Mouse (Mus musculus) layer of hippocampus, adult 18-20 months (tissue): Measurements from ENCODE around the gene Fads3. TPM values are rescaled to one million over a fixed set of nuclear protein-coding genes. Genes with fewer than 3 reads are reported as not detected.

Source experiments
- DNase-seq, 2 experiments: peaks; one replicate each; pipeline ENCODE4 v3.0.0; 2022; ENCODE audit warnings: low spot score in 2 of 2
- total RNA-seq, 2 experiments: library from RNA; stranded (reverse); gene quantifications; 2 replicates each; pipeline ENCODE4 v1.2.3; 2021

Gene Fads3
- total RNA-seq, 2 experiments from 2014 or later: 22.9 to 25.2 TPM

- no peak for DNase-seq
Observed at GRCm38 (mm10) chr19:10108129-10108528, 66.8 kb downstream of the Fads3 start.

- DNase-seq: no peak
Observed at GRCm38 (mm10) chr19:10108666-10109065, 67.3 kb downstream of the Fads3 start.

Other genes starting within 250 kb of the Fads3 start
- not detected for gene Scgb2a2, start 194.0 kb upstream of the Fads3 start, total RNA-seq
- 10 to 100 TPM; 11.2 to 12.7 TPM for gene Incenp, start 142.0 kb upstream of the Fads3 start, total RNA-seq
- gene Fth1, start 61.0 kb upstream of the Fads3 start, total RNA-seq: 1,000 to 10,000 TPM; 3,571 to 3,745 TPM
- 1 to 10 TPM; 1.2 to 1.7 TPM for gene Best1, start 39.9 kb upstream of the Fads3 start, total RNA-seq
- 10 to 100 TPM in 1 of 2 experiments, 1 to 10 TPM in 1; 9.3 to 10.1 TPM for gene Rab3il1, start 39.9 kb upstream of the Fads3 start, total RNA-seq
- gene Fads2, start 60.2 kb downstream of the Fads3 start, total RNA-seq: 100 to 1,000 TPM; 140 to 145 TPM
- 100 to 1,000 TPM; 187 to 200 TPM for gene Fads1, start 141.3 kb downstream of the Fads3 start, total RNA-seq
- 10 to 100 TPM; 81.9 to 84.8 TPM for gene Tmem258, start 162.4 kb downstream of the Fads3 start, total RNA-seq
- gene Fen1, start 162.6 kb downstream of the Fads3 start, total RNA-seq: 10 to 100 TPM in 1 of 2 experiments, 1 to 10 TPM in 1; 9.5 to 10.7 TPM
- gene Myrf, start 199.2 kb downstream of the Fads3 start, total RNA-seq: 10 to 100 TPM; 31.9 to 33.9 TPM